Mouse (Mus musculus) spleen, postnatal 14 days (tissue): ENCODE measurements around the gene Selplg.

Source experiments
- DNase-seq, 2 experiments: peaks; one replicate each; pipeline ENCODE4 v3.0.0; 2021 to 2022; ENCODE audit warnings: low spot score in 2 of 2

Gene Selplg

GRCm38 (mm10) chr5:113855117-113855516 lies 22.7 kb upstream of the Selplg start:
- no peak for DNase-seq

- peak; percentile 70 to 79 for DNase-seq
Measured at GRCm38 (mm10) chr5:113854494-113854893, 22.1 kb upstream of the Selplg start.

GRCm38 (mm10) chr5:113853541-113853940 lies 21.1 kb upstream of the Selplg start:
- DNase-seq = no peak

GRCm38 (mm10) chr5:113852463-113852862 lies 20.0 kb upstream of the Selplg start:
- no peak for DNase-seq

- DNase-seq = no peak
Measured at GRCm38 (mm10) chr5:113850680-113851230, 18.3 kb upstream of the Selplg start.

- no peak for DNase-seq
Measured at GRCm38 (mm10) chr5:113847636-113848035, 15.2 kb upstream of the Selplg start.

GRCm38 (mm10) chr5:113846656-113847055 lies 14.2 kb upstream of the Selplg start:
- peak in 1 of 2 experiments; percentile 45 for DNase-seq

- no peak for DNase-seq
Measured at GRCm38 (mm10) chr5:113845627-113846026, 13.2 kb upstream of the Selplg start.

GRCm38 (mm10) chr5:113844721-113845120 lies 12.3 kb upstream of the Selplg start:
- peak; percentile 75 to 83 for DNase-seq

- DNase-seq = no peak
Measured at GRCm38 (mm10) chr5:113844106-113844505, 11.7 kb upstream of the Selplg start.

- no peak for DNase-seq
Measured at GRCm38 (mm10) chr5:113842906-113843305, 10.5 kb upstream of the Selplg start.

GRCm38 (mm10) chr5:113842244-113842643 lies 9.8 kb upstream of the Selplg start:
- no peak for DNase-seq

- no peak for DNase-seq
Measured at GRCm38 (mm10) chr5:113841243-113842225, 9.1 kb upstream of the Selplg start.

- DNase-seq = no peak
Measured at GRCm38 (mm10) chr5:113840443-113840842, 8.0 kb upstream of the Selplg start.

- no peak for DNase-seq
Measured at GRCm38 (mm10) chr5:113836961-113837360, 4.5 kb upstream of the Selplg start.

GRCm38 (mm10) chr5:113833316-113833947 lies 988 bp upstream of the Selplg start:
- no peak for DNase-seq

- DNase-seq = no peak
Measured at GRCm38 (mm10) chr5:113831741-113832140, 703 bp downstream of the Selplg start.

GRCm38 (mm10) chr5:113830796-113831195 lies 1.6 kb downstream of the Selplg start:
- DNase-seq = no peak

- peak; percentile 69 to 78 for DNase-seq
Measured at GRCm38 (mm10) chr5:113830292-113830643, 2.2 kb downstream of the Selplg start.

- no peak for DNase-seq
Measured at GRCm38 (mm10) chr5:113829566-113830291, 2.7 kb downstream of the Selplg start.

GRCm38 (mm10) chr5:113828481-113828880 lies 4.0 kb downstream of the Selplg start:
- no peak for DNase-seq

GRCm38 (mm10) chr5:113827991-113828411 lies 4.4 kb downstream of the Selplg start:
- DNase-seq = no peak
